In the genomic region with DNA sequence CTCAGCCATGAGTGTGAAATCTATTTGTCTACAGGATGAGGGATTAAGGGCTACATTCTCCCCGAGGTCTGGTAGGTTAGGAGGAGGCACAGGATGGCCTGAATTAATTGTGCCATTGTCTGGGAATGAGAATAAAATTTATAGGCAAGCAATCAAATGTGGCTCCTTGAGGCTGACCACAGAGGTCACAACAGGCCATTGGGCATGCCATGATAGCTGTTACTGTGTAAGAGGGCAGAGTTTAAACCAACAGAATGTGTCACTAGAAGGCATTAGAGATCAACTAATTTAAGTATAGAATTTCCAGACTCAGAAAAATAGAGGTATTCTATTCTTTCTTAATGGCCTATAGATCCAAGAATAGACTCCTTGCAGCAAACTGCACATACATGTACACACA, we compare ENCODE assay signal across 20 mouse cellular contexts. TPM values are rescaled to one million over a fixed set of nuclear protein-coding genes. Genes with fewer than 3 reads are reported as not detected.
"Had no signal": no experiment of that assay in that cellular context is flagged by ENCODE, and none has a peak within 500 bp of the region (broad histone marks: within the 10 kb centered on the region; RNA-seq: fewer than 3 reads in every experiment).

No protein-coding gene starts in this region.

- H3K36me3 ChIP-seq: lung, embryonic 15.5 days; midbrain, embryonic 13.5 days; midbrain, embryonic 15.5 days; neural tube, embryonic 13.5 days; neural tube, embryonic 15.5 days had no signal

- ATAC-seq: midbrain, embryonic 13.5 days; midbrain, embryonic 15.5 days had no signal

- H3K27ac ChIP-seq: liver, embryonic 14.5 days; lung, embryonic 15.5 days; macrophage; midbrain, embryonic 13.5 days; midbrain, embryonic 15.5 days; neural tube, embryonic 13.5 days; neural tube, embryonic 15.5 days had no signal

- H3K4me2 ChIP-seq: lung, embryonic 15.5 days; midbrain, embryonic 11.5 days; midbrain, embryonic 13.5 days; midbrain, embryonic 15.5 days; neural tube, embryonic 13.5 days; neural tube, embryonic 15.5 days had no signal

- H3K4me1 ChIP-seq: megakaryocyte, embryonic 14.5 days; midbrain, embryonic 13.5 days; midbrain, embryonic 15.5 days had no signal

- H3K27me3 ChIP-seq: lung, embryonic 15.5 days; megakaryocyte, embryonic 14.5 days; midbrain, embryonic 13.5 days; midbrain, embryonic 15.5 days; neural tube, embryonic 13.5 days; neural tube, embryonic 15.5 days had no signal

- DNase-seq: lung, adult 2 months; lung, postnatal 10 days; retina, postnatal 1 day; right cerebral cortex, adult 18-20 months; right cerebral cortex, postnatal 25 days; right cerebral cortex, postnatal 4 days; spleen, adult 18-20 months; thymus, adult 18-20 months; thymus, postnatal 25 days; thymus, postnatal 4 days had no signal

- H3K4me3 ChIP-seq: lung, embryonic 15.5 days; megakaryocyte, embryonic 14.5 days; midbrain, embryonic 13.5 days; midbrain, embryonic 15.5 days; neural tube, embryonic 13.5 days; neural tube, embryonic 15.5 days had no signal

- H3K9ac ChIP-seq: liver, embryonic 14.5 days; lung, embryonic 15.5 days; midbrain, embryonic 13.5 days; midbrain, embryonic 15.5 days; neural tube, embryonic 13.5 days; neural tube, embryonic 15.5 days had no signal

- H3K9me3 ChIP-seq: lung, embryonic 15.5 days; neural tube, embryonic 15.5 days had no signal

RNA-seq across cellular contexts. Expression of a gene that starts 4.3 kb away (rescaled TPM):
- total RNA-seq: monocyte, adult 5-6 weeks had no signal
